Mouse (Mus musculus): ENCODE data around the gene Eif5a. TPM values are rescaled to one million over a fixed set of nuclear protein-coding genes. Genes with fewer than 3 reads are reported as not detected.

Eif5a gene
- polyA plus RNA-seq (2012; fragmentation: generic; extraction: Trizol), result 1,243 TPM

DNA sequence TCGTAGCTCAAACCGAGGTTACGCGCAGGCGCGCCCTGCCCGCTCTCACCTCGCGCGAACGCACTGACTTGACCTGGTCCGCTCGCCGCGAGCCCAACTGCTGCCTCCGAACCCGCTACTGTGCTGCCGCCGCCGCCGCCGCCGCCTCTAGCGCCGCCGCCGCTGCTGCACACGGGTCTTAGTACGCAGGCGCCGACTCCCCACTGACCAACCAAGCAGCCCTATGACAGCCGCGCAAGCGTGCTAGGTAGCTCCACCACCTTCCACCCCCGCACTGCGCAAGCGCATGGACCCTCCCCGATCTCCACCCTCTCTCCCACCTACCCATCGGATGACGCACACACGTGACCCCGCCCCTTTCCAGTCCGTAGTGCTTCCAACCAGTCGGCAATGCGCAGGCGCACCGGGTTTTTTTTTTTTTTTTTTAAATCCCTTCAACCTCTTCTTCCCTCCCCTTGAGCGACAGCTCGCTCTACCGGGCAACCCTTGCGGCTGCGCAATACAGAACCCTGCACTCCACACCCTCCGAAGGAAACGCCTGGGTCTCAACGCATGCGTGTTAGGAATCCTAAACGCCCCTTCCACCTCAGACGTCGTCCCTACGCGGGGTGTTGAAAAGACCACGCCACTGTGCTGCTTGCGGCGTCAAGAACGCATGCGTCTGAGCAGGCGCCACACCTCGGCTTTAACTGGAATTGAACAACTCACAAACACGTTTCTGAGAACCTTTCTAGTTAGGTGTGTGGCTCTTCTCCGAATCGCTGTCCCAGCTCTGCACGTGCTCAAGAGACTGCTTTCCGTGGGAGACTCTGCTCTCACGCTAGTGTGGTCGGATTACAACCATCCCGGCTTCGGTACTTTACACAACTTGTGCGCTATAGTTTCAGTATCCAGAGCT lies at the start of gene Eif5a:
Gene Eif5a (minus strand): TSS at position 845 of the 898 bp plus-strand sequence.
- peak within 1 kb of the TSS; percentile 86 for H3K4me2 ChIP-seq (ENCODE audit: low read depth)
- H3ac ChIP-seq (ENCODE audit: control insufficient read depth, insufficient read length), result peak within 1 kb of the TSS; percentile 87
- peaks cover 28% of the 10 kb centered on the region for H3K36me3 ChIP-seq (ENCODE audit: control insufficient read depth, insufficient read depth)
- peaks cover 42% of the 10 kb centered on the region for H3K79me2 ChIP-seq (ENCODE audit: control insufficient read depth, insufficient read depth)
- H3K4me3 ChIP-seq, result peak within 1 kb of the TSS; percentile 77
- no peaks in the 10 kb centered on the region for H3K27me3 ChIP-seq (ENCODE audit: control insufficient read depth, insufficient read depth, insufficient read length)
- TF ChIP-seq MYOD1 (IDR thresholded peaks at IDR 0.05; ENCODE audit: control insufficient read depth in 1 of 3, insufficient read length in 2 of 3, low read depth in 2 of 3) (peak in 1 of 3 experiments; percentile 4), POLR2AphosphoS2 (IDR thresholded peaks at IDR 0.05; ENCODE audit: insufficient read length, low read depth) (peak; percentile 96), POLR2A (IDR thresholded peaks at IDR 0.05; ENCODE audit: insufficient read length, low read depth) (peak; percentile 95), MAX (IDR thresholded peaks at IDR 0.05; ENCODE audit: low read depth) (peak; percentile 90), REST (IDR thresholded peaks at IDR 0.05; ENCODE audit: insufficient read depth, insufficient read length) (peak; percentile 27), USF1 (IDR thresholded peaks at IDR 0.05; ENCODE audit: low read depth) (peak; percentile 92), TCF3 (IDR thresholded peaks at IDR 0.05; ENCODE audit: insufficient read length, low read depth) (no peak), TCF12 (IDR thresholded peaks at IDR 0.05; ENCODE audit: insufficient read depth, poor library complexity, severe bottlenecking) (no peak)

DNA sequence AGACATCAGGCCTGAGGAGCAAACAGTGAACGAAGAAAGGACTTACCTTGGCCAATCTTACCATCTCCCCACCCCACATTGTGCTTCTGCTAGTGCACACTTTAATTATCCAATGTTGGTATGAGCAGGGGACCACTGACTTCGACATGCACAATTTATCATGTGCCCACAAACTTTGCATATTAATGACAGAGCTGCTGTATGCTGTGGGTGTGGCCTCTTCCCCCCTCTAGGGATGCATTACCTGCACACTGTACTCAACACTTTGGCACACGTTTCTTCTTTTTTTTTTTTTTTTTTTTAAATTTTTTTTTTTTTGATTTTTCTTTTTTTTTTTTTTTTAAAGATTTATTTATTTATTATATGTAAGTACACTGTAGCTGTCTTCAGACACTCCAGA lies 49.0 kb upstream of the Eif5a start:
- H3K4me3 ChIP-seq, result no peak overlapping the region
- no peak overlapping the region for H3ac ChIP-seq (ENCODE audit: control insufficient read depth, insufficient read length)
- no peaks in the 10 kb centered on the region for H3K79me2 ChIP-seq (ENCODE audit: control insufficient read depth, insufficient read depth)
- peaks cover 11% of the 10 kb centered on the region for H3K27me3 ChIP-seq (ENCODE audit: control insufficient read depth, insufficient read depth, insufficient read length)
- no peak overlapping the region for H3K4me2 ChIP-seq (ENCODE audit: low read depth)
- H3K36me3 ChIP-seq (ENCODE audit: control insufficient read depth, insufficient read depth), result peaks cover 53% of the 10 kb centered on the region
- TF ChIP-seq E2F4 (IDR thresholded peaks at IDR 0.05; ENCODE audit: insufficient read depth), result no peak
- no peak for TF ChIP-seq USF1 (IDR thresholded peaks at IDR 0.05; ENCODE audit: low read depth)
- TF ChIP-seq POLR2A (IDR thresholded peaks at IDR 0.05; ENCODE audit: insufficient read length, low read depth), result no peak
- no peak for TF ChIP-seq MYOD1 (IDR thresholded peaks at IDR 0.05; ENCODE audit: control insufficient read depth in 1 of 3, insufficient read length in 2 of 3, low read depth in 2 of 3)
- no peak for TF ChIP-seq TCF3 (IDR thresholded peaks at IDR 0.05; ENCODE audit: insufficient read length, low read depth)
- no peak for TF ChIP-seq TCF12 (IDR thresholded peaks at IDR 0.05; ENCODE audit: insufficient read depth, poor library complexity, severe bottlenecking)
- TF ChIP-seq CEBPB (IDR thresholded peaks at IDR 0.05; ENCODE audit: insufficient read depth, poor library complexity, severe bottlenecking), result no peak
- no peak for TF ChIP-seq POLR2AphosphoS2 (IDR thresholded peaks at IDR 0.05; ENCODE audit: insufficient read length, low read depth)
- no peak for TF ChIP-seq REST (IDR thresholded peaks at IDR 0.05; ENCODE audit: insufficient read depth, insufficient read length)
- no peak for TF ChIP-seq SRF (IDR thresholded peaks at IDR 0.05; ENCODE audit: control insufficient read depth, insufficient read length, low read depth)
- TF ChIP-seq MAX (IDR thresholded peaks at IDR 0.05; ENCODE audit: low read depth), result no peak
- TF ChIP-seq MYOG (IDR thresholded peaks at IDR 0.05; ENCODE audit: control insufficient read depth in 1 of 3, insufficient read depth in 1 of 3, insufficient read length in 2 of 3, low read depth in 2 of 3), result no peak

DNA sequence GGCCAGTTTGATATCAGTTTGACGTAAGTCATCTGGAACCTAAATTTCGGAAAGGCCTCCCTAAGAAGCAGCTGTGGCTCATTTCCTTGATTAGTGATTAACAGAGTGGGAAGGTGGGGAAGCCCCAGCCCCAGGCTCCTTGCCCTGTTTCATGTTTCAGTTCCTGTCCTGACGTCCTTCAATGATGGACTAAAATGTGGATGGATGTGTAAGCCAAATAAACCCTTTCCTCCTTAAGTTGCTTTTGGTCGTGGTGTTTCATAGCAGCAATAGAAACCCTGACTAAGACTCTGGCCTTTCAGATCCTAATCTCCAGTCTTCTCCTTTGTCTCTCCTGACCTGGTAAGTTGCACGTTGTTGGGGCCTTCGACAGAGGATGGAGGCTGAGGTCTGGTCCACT lies 48.5 kb upstream of the Eif5a start:
- H3K4me3 ChIP-seq, result no peak overlapping the region
- no peak overlapping the region for H3K4me2 ChIP-seq (ENCODE audit: low read depth)
- H3K36me3 ChIP-seq (ENCODE audit: control insufficient read depth, insufficient read depth), result peaks cover 48% of the 10 kb centered on the region
- no peak overlapping the region for H3ac ChIP-seq (ENCODE audit: control insufficient read depth, insufficient read length)
- no peaks in the 10 kb centered on the region for H3K79me2 ChIP-seq (ENCODE audit: control insufficient read depth, insufficient read depth)
- TF ChIP-seq MAX (IDR thresholded peaks at IDR 0.05; ENCODE audit: low read depth), result no peak
- TF ChIP-seq TCF12 (IDR thresholded peaks at IDR 0.05; ENCODE audit: insufficient read depth, poor library complexity, severe bottlenecking), result no peak
- H3K27me3 ChIP-seq (ENCODE audit: control insufficient read depth, insufficient read depth, insufficient read length), result peaks cover 15% of the 10 kb centered on the region

DNA sequence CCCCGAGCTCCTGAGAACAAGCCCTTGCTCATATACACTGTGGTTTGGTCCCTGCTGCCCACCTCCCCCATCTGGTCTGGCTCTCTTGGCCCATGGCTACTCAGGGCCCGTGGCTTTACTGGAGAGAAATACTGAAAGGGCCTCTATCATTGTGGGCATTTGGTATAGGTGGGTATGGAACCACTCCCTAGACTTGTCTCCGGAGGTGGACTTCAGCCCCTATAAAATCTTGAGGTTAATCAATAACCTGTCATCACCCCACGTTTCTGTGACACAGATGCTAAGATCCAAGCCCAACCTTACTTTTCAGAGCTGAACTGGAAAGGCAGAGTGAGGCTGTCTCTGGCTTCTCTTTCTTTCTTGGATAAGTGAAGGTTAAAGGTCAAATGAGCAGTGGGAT lies 47.0 kb upstream of the Eif5a start:
- Histone ChIP-seq H3K27me3 (ENCODE audit: control insufficient read depth, insufficient read depth, insufficient read length) (peaks cover 23% of the 10 kb centered on the region), H3K36me3 (ENCODE audit: control insufficient read depth, insufficient read depth) (peaks cover 35% of the 10 kb centered on the region), H3ac (ENCODE audit: control insufficient read depth, insufficient read length) (no peak overlapping the region), H3K79me2 (ENCODE audit: control insufficient read depth, insufficient read depth) (no peaks in the 10 kb centered on the region), H3K4me3 (no peak overlapping the region), H3K4me2 (ENCODE audit: low read depth) (no peak overlapping the region)
- TF ChIP-seq TCF3 (IDR thresholded peaks at IDR 0.05; ENCODE audit: insufficient read length, low read depth) (no peak), POLR2AphosphoS2 (IDR thresholded peaks at IDR 0.05; ENCODE audit: insufficient read length, low read depth) (no peak), TCF12 (IDR thresholded peaks at IDR 0.05; ENCODE audit: insufficient read depth, poor library complexity, severe bottlenecking) (no peak), MAX (IDR thresholded peaks at IDR 0.05; ENCODE audit: low read depth) (no peak), E2F4 (IDR thresholded peaks at IDR 0.05; ENCODE audit: insufficient read depth) (no peak), MYOD1 (IDR thresholded peaks at IDR 0.05; ENCODE audit: control insufficient read depth in 1 of 3, insufficient read length in 2 of 3, low read depth in 2 of 3) (no peak), POLR2A (IDR thresholded peaks at IDR 0.05; ENCODE audit: insufficient read length, low read depth) (no peak), CEBPB (IDR thresholded peaks at IDR 0.05; ENCODE audit: insufficient read depth, poor library complexity, severe bottlenecking) (no peak), USF1 (IDR thresholded peaks at IDR 0.05; ENCODE audit: low read depth) (no peak), REST (IDR thresholded peaks at IDR 0.05; ENCODE audit: insufficient read depth, insufficient read length) (no peak)

Measured in myocyte (in vitro differentiated cells).